ENCODE assay signal across 9 mouse cellular contexts in genomic region chr12:47162624-47163151, GRCm38 (mm10).
A peak's percentile ranks its signal among the peaks of the same experiment; 100 is the strongest.
DNase-seq lines count a peak whose midpoint lies in the region; ATAC-seq and TF ChIP-seq lines count a peak whose summit lies in the region.
"Had no signal": no experiment of that assay in that cellular context is flagged by ENCODE, and none has a peak within 500 bp of the region (broad histone marks: within the 10 kb centered on the region; RNA-seq: fewer than 3 reads in every experiment).

No protein-coding gene starts in this region.

- no peaks in the 10 kb centered on the region for H3K27me3 ChIP-seq in intestine, embryonic 14.5 days (replicated peaks; ENCODE audit: control insufficient read depth, insufficient read depth, low read length)
- H3K27me3 ChIP-seq in intestine, postnatal 0 days (replicated peaks; ENCODE audit: control insufficient read depth, insufficient read depth, low read length) = no peaks in the 10 kb centered on the region
- no peaks in the 10 kb centered on the region for H3K27me3 ChIP-seq in hindbrain, embryonic 14.5 days (ENCODE audit: control insufficient read depth, insufficient read depth, low read length)
- H3K27me3 ChIP-seq in midbrain, embryonic 14.5 days (ENCODE audit: control insufficient read depth, insufficient read depth, low read length) = no peaks in the 10 kb centered on the region
- H3K27me3 ChIP-seq: megakaryocyte, embryonic 14.5 days had no signal

- 0 out of 2 replicates have a peak, but pooled peaks cover 5% of the 10 kb centered on the region for H3K4me1 ChIP-seq in intestine, embryonic 14.5 days (replicated peaks; ENCODE audit: control insufficient read depth, insufficient read depth, low read length)
- no peaks in the 10 kb centered on the region for H3K4me1 ChIP-seq in intestine, postnatal 0 days (replicated peaks; ENCODE audit: control insufficient read depth, insufficient read depth, low read length)
- peaks cover 23% of the 10 kb centered on the region for H3K4me1 ChIP-seq in hindbrain, embryonic 14.5 days (replicated peaks; ENCODE audit: control insufficient read depth, insufficient read depth, low read length)
- peaks cover 26% of the 10 kb centered on the region for H3K4me1 ChIP-seq in midbrain, embryonic 14.5 days (ENCODE audit: control insufficient read depth, insufficient read depth, low read length)
- H3K4me1 ChIP-seq: megakaryocyte, embryonic 14.5 days had no signal

- no peak for DNase-seq in intestine, embryonic 14.5 days (ENCODE audit: low spot score)
- DNase-seq in cerebellum, postnatal 36 days = peak; percentile 47 to 64
- DNase-seq in hindbrain, embryonic 14.5 days (ENCODE audit: low spot score) = no peak
- DNase-seq in midbrain, embryonic 14.5 days = peak; percentile 48
- no peak for DNase-seq in gastrocnemius, postnatal 25 days
- no peak for DNase-seq in liver

- no peak overlapping the region for H3K9ac ChIP-seq in intestine, embryonic 14.5 days (ENCODE audit: low read length)
- H3K9ac ChIP-seq in intestine, postnatal 0 days (ENCODE audit: low read depth, low read length) = no peak overlapping the region
- H3K9ac ChIP-seq in hindbrain, embryonic 14.5 days = peak overlapping the region; percentile 37
- H3K9ac ChIP-seq in midbrain, embryonic 14.5 days (replicated peaks; ENCODE audit: low read length) = peak overlapping the region; percentile 28; the same call in 1 of the 2 replicates

- H3K27ac ChIP-seq in intestine, embryonic 14.5 days (ENCODE audit: low read depth) = no peak overlapping the region
- H3K27ac ChIP-seq in intestine, postnatal 0 days (ENCODE audit: low read depth, low read length) = no peak overlapping the region
- H3K27ac ChIP-seq in hindbrain, embryonic 14.5 days = peak overlapping the region; percentile 79
- peak overlapping the region; percentile 85 for H3K27ac ChIP-seq in midbrain, embryonic 14.5 days (replicated peaks; ENCODE audit: low read depth, low read length)

- no peak; the same call in 1 of the 2 replicates for ATAC-seq in intestine, embryonic 14.5 days (replicated peaks; ENCODE audit: low FRiP score, low TSS enrichment, low read depth)
- no peak for ATAC-seq in intestine, postnatal 0 days
- peak; percentile 47; the same call in 1 of the 2 replicates for ATAC-seq in hindbrain, embryonic 14.5 days (ENCODE audit: low FRiP score)
- peak; percentile 55; the same call in 1 of the 2 replicates for ATAC-seq in midbrain, embryonic 14.5 days (ENCODE audit: low FRiP score, low TSS enrichment)
- no peak for ATAC-seq in megakaryocyte, adult 5-6 weeks (ENCODE audit: poor library complexity, severe bottlenecking)

- H3K36me3 ChIP-seq in intestine, embryonic 14.5 days (ENCODE audit: control insufficient read depth, insufficient read depth, low read length) = no peaks in the 10 kb centered on the region
- no peaks in the 10 kb centered on the region for H3K36me3 ChIP-seq in intestine, postnatal 0 days (ENCODE audit: control insufficient read depth, insufficient read depth)
- no peaks in the 10 kb centered on the region for H3K36me3 ChIP-seq in hindbrain, embryonic 14.5 days (replicated peaks; ENCODE audit: control insufficient read depth, insufficient read depth)
- H3K36me3 ChIP-seq in midbrain, embryonic 14.5 days (ENCODE audit: control insufficient read depth, insufficient read depth, low read length) = no peaks in the 10 kb centered on the region

- no peak for TF ChIP-seq CTCF in intestine, postnatal 0 days (IDR thresholded peaks at IDR 0.05; ENCODE audit: low read depth)

- H3K4me3 ChIP-seq in intestine, embryonic 14.5 days (ENCODE audit: low read depth, low read length) = no peak overlapping the region
- no peak overlapping the region for H3K4me3 ChIP-seq in intestine, postnatal 0 days (ENCODE audit: low read depth, low read length)
- H3K4me3 ChIP-seq in hindbrain, embryonic 14.5 days (replicated peaks; ENCODE audit: low read length) = no peak overlapping the region
- H3K4me3 ChIP-seq in midbrain, embryonic 14.5 days (replicated peaks; ENCODE audit: low read depth, low read length) = no peak overlapping the region
- H3K4me3 ChIP-seq: megakaryocyte, embryonic 14.5 days had no signal

- 10% methylated on average over 6 of the region's 6 CpGs for WGBS in intestine, embryonic 14.5 days
- 23% methylated on average over 6 of the region's 6 CpGs for WGBS in intestine, postnatal 0 days
- WGBS in hindbrain, embryonic 14.5 days = 8% methylated on average over 6 of the region's 6 CpGs
- 16% methylated on average over 6 of the region's 6 CpGs for WGBS in midbrain, embryonic 14.5 days

- H3K4me2 ChIP-seq in intestine, embryonic 14.5 days (ENCODE audit: low read length) = peak overlapping the region; percentile 14; the same call in 1 of the 2 replicates
- H3K4me2 ChIP-seq in intestine, postnatal 0 days (replicated peaks; ENCODE audit: low read depth) = no peak overlapping the region
- peak overlapping the region; percentile 37 for H3K4me2 ChIP-seq in hindbrain, embryonic 14.5 days (replicated peaks)
- H3K4me2 ChIP-seq in midbrain, embryonic 14.5 days (ENCODE audit: low read length) = peak overlapping the region; percentile 37

- no peaks in the 10 kb centered on the region for H3K9me3 ChIP-seq in intestine, embryonic 14.5 days (ENCODE audit: control insufficient read depth, low read length)
- H3K9me3 ChIP-seq in intestine, postnatal 0 days (ENCODE audit: control insufficient read depth) = no peaks in the 10 kb centered on the region
- H3K9me3 ChIP-seq in hindbrain, embryonic 14.5 days (ENCODE audit: control insufficient read depth, low read length) = no peaks in the 10 kb centered on the region
- H3K9me3 ChIP-seq in midbrain, embryonic 14.5 days (ENCODE audit: control insufficient read depth, low read length) = no peaks in the 10 kb centered on the region

Comparison
In these comparisons a context has a peak if more than half of its experiments do, and no peak if none do; other contexts are left out.
1. ATAC-seq: peak in hindbrain, embryonic 14.5 days (single experiment) and midbrain, embryonic 14.5 days (single experiment); none in intestine, embryonic 14.5 days (single experiment), intestine, postnatal 0 days (single experiment) and megakaryocyte, adult 5-6 weeks (single experiment).
2. DNase-seq: peak in cerebellum, postnatal 36 days (2 of 2) and midbrain, embryonic 14.5 days (single experiment); none in intestine, embryonic 14.5 days (single experiment), hindbrain, embryonic 14.5 days (single experiment), gastrocnemius, postnatal 25 days (single experiment) and liver (single experiment).
3. H3K27ac ChIP-seq: peak in hindbrain, embryonic 14.5 days (single experiment) and midbrain, embryonic 14.5 days (single experiment); none in intestine, embryonic 14.5 days (single experiment) and intestine, postnatal 0 days (single experiment).
4. H3K9ac ChIP-seq: peak in hindbrain, embryonic 14.5 days (single experiment) and midbrain, embryonic 14.5 days (single experiment); none in intestine, embryonic 14.5 days (single experiment) and intestine, postnatal 0 days (single experiment).